Mouse (Mus musculus): ENCODE measurements around the gene Arhgef1. TPM values are rescaled to one million over a fixed set of nuclear protein-coding genes. Genes with fewer than 3 reads are reported as not detected.
"Not testable (repeated sequence)": the region's sequence is repeated elsewhere in the genome, so short reads cannot be mapped to it uniquely, and the experiment has no call there.

Arhgef1 gene
- polyA plus RNA-seq, 1 experiment from 2014 or later = 101 TPM

DNA sequence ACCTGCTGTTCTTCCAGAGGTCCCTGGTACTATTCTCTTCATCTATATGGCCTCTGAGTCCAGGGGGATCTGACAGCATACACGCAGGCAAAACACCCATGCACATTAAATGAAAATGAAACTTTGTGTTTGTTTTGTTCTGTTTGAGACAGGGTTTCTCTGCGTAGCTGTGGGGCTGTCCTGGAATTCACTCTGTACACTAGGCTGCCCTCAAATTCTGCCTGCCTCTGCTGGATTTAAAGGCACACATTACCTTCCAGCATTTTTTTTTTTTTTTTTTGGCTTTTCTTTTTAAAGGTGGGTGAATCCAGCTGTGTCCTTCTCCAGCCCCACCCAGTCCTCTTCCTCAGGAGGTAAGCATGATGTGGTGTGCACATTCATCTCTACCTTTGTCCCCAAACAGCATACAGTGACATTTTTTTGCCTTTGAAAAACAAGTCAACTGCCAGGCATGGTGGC lies 10.6 kb upstream of the Arhgef1 start:
- Histone ChIP-seq H3K9ac (no peak overlapping the region), H3K4me3 (replicated peaks) (no peak overlapping the region), H3K4me2 (no peak overlapping the region), H3K4me1 (peaks cover 33% of the 10 kb centered on the region), H3K36me3 (peaks cover 42% of the 10 kb centered on the region), H3K27me3 (no peaks in the 10 kb centered on the region), H3K9me3 (replicated peaks) (no peaks in the 10 kb centered on the region), H3K27ac (no peak overlapping the region)
- no peak for ATAC-seq (replicated peaks; ENCODE audit: low FRiP score)
- WGBS = 70% methylated on average over 2 of the region's 2 CpGs

DNA sequence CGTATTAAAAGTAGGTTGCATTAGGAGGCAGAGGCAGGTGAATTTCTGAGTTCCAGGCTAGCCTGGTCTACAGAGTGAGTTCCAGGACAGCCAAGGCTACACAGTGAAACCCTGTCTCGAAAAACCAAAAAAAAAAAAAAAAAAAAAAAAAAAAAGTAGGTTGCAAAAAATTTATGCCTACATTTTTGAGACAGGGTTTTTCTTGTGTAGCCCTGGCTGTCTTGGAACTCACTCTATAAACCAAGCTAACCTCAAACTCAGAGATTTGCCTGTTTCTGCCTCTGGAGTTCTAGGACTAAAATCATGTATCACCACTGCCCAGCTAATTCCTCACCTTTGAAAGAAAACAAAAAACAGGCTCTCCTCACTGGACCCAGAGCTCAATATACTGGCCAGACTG lies 7.0 kb upstream of the Arhgef1 start:
- not testable (repeated sequence) for H3K27ac ChIP-seq; H3K4me3 ChIP-seq (replicated peaks); H3K9ac ChIP-seq; H3K36me3 ChIP-seq; H3K4me2 ChIP-seq; ATAC-seq (replicated peaks; ENCODE audit: low FRiP score); H3K4me1 ChIP-seq; H3K9me3 ChIP-seq (replicated peaks); H3K27me3 ChIP-seq
- WGBS = 92% methylated on average over 2 of the region's 2 CpGs

GRCm38 (mm10) chr7:24896269-24896668 lies 6.4 kb upstream of the Arhgef1 start:
- ATAC-seq (replicated peaks; ENCODE audit: low FRiP score) = no peak
- WGBS = 66% methylated on average over 8 of the region's 8 CpGs
- Histone ChIP-seq H3K4me2 (no peak overlapping the region), H3K4me1 (0 out of 2 replicates have a peak, but pooled peaks cover 2% of the 10 kb centered on the region), H3K27ac (no peak overlapping the region), H3K9ac (no peak overlapping the region), H3K36me3 (peaks cover 1% of the 10 kb centered on the region; the same call in 1 of the 2 replicates), H3K4me3 (replicated peaks) (no peak overlapping the region), H3K9me3 (replicated peaks) (no peaks in the 10 kb centered on the region), H3K27me3 (no peaks in the 10 kb centered on the region)

DNA sequence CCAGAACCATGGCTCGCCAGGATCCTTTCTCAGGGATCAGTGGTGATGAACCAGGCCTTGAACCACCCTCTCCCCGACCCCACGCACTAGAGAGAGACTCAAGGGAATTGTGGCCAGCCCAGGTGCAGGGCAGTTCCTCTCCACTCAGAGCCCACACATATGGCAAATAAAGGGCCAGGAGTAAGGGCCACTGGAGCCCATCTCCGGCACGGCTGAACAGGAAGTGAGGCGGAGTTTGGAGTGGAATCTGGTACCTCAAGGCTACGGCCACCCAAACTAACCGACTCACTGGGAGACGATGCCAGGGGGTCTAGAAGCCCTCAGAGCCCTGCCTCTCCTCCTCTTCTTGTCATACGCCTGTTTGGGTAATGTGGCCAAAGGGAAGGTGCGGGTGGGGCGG lies 5.5 kb upstream of the Arhgef1 start, which contains the start of gene Cd79a:
TSS of gene Cd79a (plus strand) at position 158 of the 400 bp plus-strand sequence.
- ATAC-seq (replicated peaks; ENCODE audit: low FRiP score) = no peak
- H3K9ac ChIP-seq = peak within 1 kb of the TSS; percentile 4; the same call in 1 of the 2 replicates
- H3K36me3 ChIP-seq = no peaks in the 10 kb centered on the region
- WGBS = 64% methylated on average over 12 of the region's 12 CpGs
- no peak within 1 kb of the TSS for H3K27ac ChIP-seq
- no peaks in the 10 kb centered on the region for H3K27me3 ChIP-seq
- H3K9me3 ChIP-seq (replicated peaks) = no peaks in the 10 kb centered on the region
- H3K4me3 ChIP-seq (replicated peaks) = no peak within 1 kb of the TSS
- no peak within 1 kb of the TSS for H3K4me2 ChIP-seq
- H3K4me1 ChIP-seq = peaks cover 8% of the 10 kb centered on the region

- H3K27ac ChIP-seq = no peak overlapping the region
- H3K9ac ChIP-seq = no peak overlapping the region
- no peaks in the 10 kb centered on the region for H3K36me3 ChIP-seq
- H3K4me1 ChIP-seq = peaks cover 13% of the 10 kb centered on the region
- no peak overlapping the region for H3K4me2 ChIP-seq
- H3K27me3 ChIP-seq = no peaks in the 10 kb centered on the region
- no peak for ATAC-seq (replicated peaks; ENCODE audit: low FRiP score)
- 78% methylated on average over 5 of the region's 5 CpGs for WGBS
- no peak overlapping the region for H3K4me3 ChIP-seq (replicated peaks)
- no peaks in the 10 kb centered on the region for H3K9me3 ChIP-seq (replicated peaks)
These were observed 4.8 kb upstream of the Arhgef1 start for GRCm38 (mm10) chr7:24897959-24898358.

DNA sequence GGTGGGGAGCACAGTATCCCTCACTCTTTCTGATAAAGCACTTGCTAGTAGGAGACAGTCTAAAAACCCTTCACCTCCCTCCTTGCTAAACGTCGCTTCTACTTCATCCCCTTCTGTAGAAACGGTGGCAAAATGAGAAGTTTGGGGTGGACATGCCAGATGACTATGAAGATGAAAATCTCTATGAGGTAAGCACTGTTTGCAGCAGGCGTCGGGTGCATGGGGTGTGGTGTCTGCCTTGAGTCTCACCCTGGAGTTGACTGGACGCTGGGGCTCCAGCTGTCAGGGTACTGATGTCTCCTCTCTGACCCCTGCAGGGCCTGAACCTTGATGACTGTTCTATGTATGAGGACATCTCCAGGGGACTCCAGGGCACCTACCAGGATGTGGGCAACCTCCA lies 1.6 kb upstream of the Arhgef1 start:
- no peaks in the 10 kb centered on the region for H3K27me3 ChIP-seq
- no peak overlapping the region for H3K9ac ChIP-seq
- no peaks in the 10 kb centered on the region for H3K36me3 ChIP-seq
- H3K9me3 ChIP-seq (replicated peaks) = no peaks in the 10 kb centered on the region
- no peak overlapping the region for H3K27ac ChIP-seq
- 67% methylated on average over 6 of the region's 6 CpGs for WGBS
- H3K4me3 ChIP-seq (replicated peaks) = no peak overlapping the region
- no peak overlapping the region for H3K4me2 ChIP-seq
- peaks cover 35% of the 10 kb centered on the region for H3K4me1 ChIP-seq
- no peak for ATAC-seq (replicated peaks; ENCODE audit: low FRiP score)

DNA sequence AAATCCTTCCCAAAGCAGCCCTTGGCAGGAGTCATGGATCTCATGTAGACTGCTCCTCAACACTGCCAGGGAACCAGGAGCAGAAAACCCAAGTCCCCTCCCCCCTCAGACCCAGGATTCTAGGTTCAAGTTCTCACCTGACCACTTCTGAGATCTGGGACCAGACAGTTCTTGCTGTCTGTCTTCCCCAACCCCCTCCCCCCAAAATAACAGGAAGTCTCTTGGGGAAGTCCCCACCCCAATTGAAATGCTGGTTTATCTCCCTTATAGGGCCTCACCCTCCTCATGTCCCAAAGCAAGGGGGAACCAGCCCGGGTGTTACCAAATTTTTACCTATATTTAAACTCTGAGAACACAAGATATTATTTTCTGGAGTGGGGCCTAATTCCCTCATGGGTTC lies 870 bp upstream of the Arhgef1 start:
- Histone ChIP-seq H3K9me3 (replicated peaks) (no peaks in the 10 kb centered on the region), H3K27ac (peak overlapping the region; percentile 90), H3K4me3 (replicated peaks) (0 out of 2 replicates have a peak overlapping the region, but pooled peaks have one; percentile 74), H3K4me2 (peak overlapping the region; percentile 65), H3K27me3 (no peaks in the 10 kb centered on the region), H3K4me1 (peaks cover 42% of the 10 kb centered on the region), H3K36me3 (no peaks in the 10 kb centered on the region), H3K9ac (0 out of 2 replicates have a peak overlapping the region, but pooled peaks have one; percentile 78)
- no peak for ATAC-seq (replicated peaks; ENCODE audit: low FRiP score)
- WGBS = 66% methylated on average over 1 of the region's 1 CpGs

- no peak for ATAC-seq (replicated peaks; ENCODE audit: low FRiP score)
These were observed 465 bp upstream of the Arhgef1 start for GRCm38 (mm10) chr7:24902264-24902629.

DNA sequence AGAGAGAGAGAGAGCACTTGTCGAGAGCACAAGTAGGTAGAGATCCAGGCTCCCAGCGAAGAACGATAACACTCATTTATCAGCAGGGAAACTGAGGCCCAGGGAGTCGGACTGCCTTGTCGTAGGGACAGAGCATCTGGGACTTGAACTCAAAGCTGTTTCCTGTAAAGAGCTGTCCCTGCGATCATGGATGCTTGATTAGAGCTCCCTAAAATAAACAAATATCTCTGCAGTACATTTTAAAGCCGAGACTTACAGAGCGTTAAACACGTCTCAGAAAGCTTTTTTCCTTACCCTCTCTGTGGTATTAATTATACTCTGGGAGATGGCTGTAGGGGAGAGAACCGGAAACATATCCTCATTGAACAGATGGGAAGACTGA lies 723 bp downstream of the Arhgef1 start:
- Histone ChIP-seq H3K9ac (peak overlapping the region; percentile 78), H3K4me2 (peak overlapping the region; percentile 65), H3K4me3 (replicated peaks) (peak overlapping the region; percentile 74), H3K9me3 (replicated peaks) (no peaks in the 10 kb centered on the region), H3K36me3 (peaks cover 11% of the 10 kb centered on the region), H3K4me1 (peaks cover 49% of the 10 kb centered on the region), H3K27me3 (no peaks in the 10 kb centered on the region), H3K27ac (peak overlapping the region; percentile 90)
- WGBS = 32% methylated on average over 10 of the region's 10 CpGs
- no peak for ATAC-seq (replicated peaks; ENCODE audit: low FRiP score)

More at GRCm38 (mm10) chr7:24902264-24902629, 465 bp upstream of the Arhgef1 start:
- Histone ChIP-seq H3K9me3 (replicated peaks) (no peaks in the 10 kb centered on the region), H3K9ac (peak overlapping the region; percentile 78), H3K36me3 (no peaks in the 10 kb centered on the region), H3K4me3 (replicated peaks) (peak overlapping the region; percentile 74), H3K27ac (peak overlapping the region; percentile 90), H3K27me3 (no peaks in the 10 kb centered on the region), H3K4me2 (peak overlapping the region; percentile 65), H3K4me1 (peaks cover 46% of the 10 kb centered on the region)
- WGBS = 54% methylated on average over 2 of the region's 2 CpGs

GRCm38 (mm10) chr7:24904070-24904483 lies 1.4 kb downstream of the Arhgef1 start:
- Histone ChIP-seq H3K27me3 (no peaks in the 10 kb centered on the region), H3K27ac (peak overlapping the region; percentile 90), H3K9me3 (replicated peaks) (no peaks in the 10 kb centered on the region), H3K36me3 (peaks cover 17% of the 10 kb centered on the region), H3K9ac (peak overlapping the region; percentile 78), H3K4me1 (peaks cover 49% of the 10 kb centered on the region), H3K4me3 (replicated peaks) (peak overlapping the region; percentile 74), H3K4me2 (peak overlapping the region; percentile 65)
- under 1% methylated on average over 30 of the region's 30 CpGs for WGBS
- peak; percentile 96 for ATAC-seq (replicated peaks; ENCODE audit: low FRiP score)

- Histone ChIP-seq H3K36me3 (peaks cover 26% of the 10 kb centered on the region), H3K9ac (peak overlapping the region; percentile 78), H3K4me2 (peak overlapping the region; percentile 65), H3K9me3 (replicated peaks) (no peaks in the 10 kb centered on the region), H3K4me3 (replicated peaks) (peak overlapping the region; percentile 74), H3K27me3 (no peaks in the 10 kb centered on the region), H3K4me1 (peaks cover 49% of the 10 kb centered on the region), H3K27ac (peak overlapping the region; percentile 90)
- no peak for ATAC-seq (replicated peaks; ENCODE audit: low FRiP score)
- WGBS = 12% methylated on average over 3 of the region's 3 CpGs
These were observed 2.2 kb downstream of the Arhgef1 start for GRCm38 (mm10) chr7:24904936-24905335.

- Histone ChIP-seq H3K4me3 (replicated peaks) (no peak overlapping the region), H3K9me3 (replicated peaks) (no peaks in the 10 kb centered on the region), H3K27me3 (no peaks in the 10 kb centered on the region), H3K27ac (0 out of 2 replicates have a peak overlapping the region, but pooled peaks have one; percentile 38), H3K4me2 (peak overlapping the region; percentile 29), H3K4me1 (peaks cover 49% of the 10 kb centered on the region), H3K9ac (0 out of 2 replicates have a peak overlapping the region, but pooled peaks have one; percentile 10), H3K36me3 (peaks cover 38% of the 10 kb centered on the region)
- ATAC-seq (replicated peaks; ENCODE audit: low FRiP score) = no peak
- 17% methylated on average over 6 of the region's 6 CpGs for WGBS
These were observed 3.8 kb downstream of the Arhgef1 start for GRCm38 (mm10) chr7:24906551-24906950.

Measured in kidney, embryonic 15.5 days (tissue).